Mouse (Mus musculus): Measurements from ENCODE around the gene Nr1i2. TPM values are rescaled to one million over a fixed set of nuclear protein-coding genes. Genes with fewer than 3 reads are reported as not detected.

Gene Nr1i2
- polyA plus RNA-seq, 1 experiment from 2014 or later, result 6.2 TPM

- Histone ChIP-seq H3K27me3 (replicated peaks) (no peaks in the 10 kb centered on the region), H3K9me3 (no peaks in the 10 kb centered on the region), H3K27ac (no peak overlapping the region), H3K36me3 (no peaks in the 10 kb centered on the region), H3K4me1 (0 out of 2 replicates have a peak, but pooled peaks cover 12% of the 10 kb centered on the region), H3K4me3 (replicated peaks) (no peak overlapping the region), H3K9ac (no peak overlapping the region), H3K4me2 (no peak overlapping the region)
- 66% methylated on average over 7 of the region's 7 CpGs for WGBS
- no peak for ATAC-seq (ENCODE audit: insufficient read depth, low FRiP score, low read depth)
Measured at GRCm38 (mm10) chr16:38285801-38286200, 8.8 kb downstream of the Nr1i2 start.

- peak overlapping the region; percentile 31; the same call in 1 of the 2 replicates for H3K27ac ChIP-seq
- no peak overlapping the region for H3K4me3 ChIP-seq (replicated peaks)
- H3K4me1 ChIP-seq, result 0 out of 2 replicates have a peak, but pooled peaks cover 7% of the 10 kb centered on the region
- H3K4me2 ChIP-seq, result no peak overlapping the region
- no peak for ATAC-seq (ENCODE audit: insufficient read depth, low FRiP score, low read depth)
- H3K9ac ChIP-seq, result no peak overlapping the region
- H3K27me3 ChIP-seq (replicated peaks), result no peaks in the 10 kb centered on the region
- H3K9me3 ChIP-seq, result no peaks in the 10 kb centered on the region
- H3K36me3 ChIP-seq, result no peaks in the 10 kb centered on the region
- WGBS, result 30% methylated on average over 3 of the region's 3 CpGs
Measured at GRCm38 (mm10) chr16:38283300-38283699, 11.3 kb downstream of the Nr1i2 start.

GRCm38 (mm10) chr16:38282559-38283160, 12.0 kb downstream of the Nr1i2 start:
- Histone ChIP-seq H3K4me1 (0 out of 2 replicates have a peak, but pooled peaks cover under 1% of the 10 kb centered on the region), H3K9me3 (no peaks in the 10 kb centered on the region), H3K27me3 (replicated peaks) (no peaks in the 10 kb centered on the region), H3K4me3 (replicated peaks) (no peak overlapping the region), H3K27ac (0 out of 2 replicates have a peak overlapping the region, but pooled peaks have one; percentile 10), H3K36me3 (no peaks in the 10 kb centered on the region), H3K9ac (no peak overlapping the region), H3K4me2 (no peak overlapping the region)
- ATAC-seq (ENCODE audit: insufficient read depth, low FRiP score, low read depth), result peak; percentile 76
- 73% methylated on average over 7 of the region's 7 CpGs for WGBS

- WGBS, result 63% methylated on average over 7 of the region's 7 CpGs
- H3K4me2 ChIP-seq, result no peak overlapping the region
- H3K4me1 ChIP-seq, result no peaks in the 10 kb centered on the region
- H3K36me3 ChIP-seq, result no peaks in the 10 kb centered on the region
- no peaks in the 10 kb centered on the region for H3K27me3 ChIP-seq (replicated peaks)
- no peak overlapping the region for H3K4me3 ChIP-seq (replicated peaks)
- H3K27ac ChIP-seq, result no peak overlapping the region
- ATAC-seq (ENCODE audit: insufficient read depth, low FRiP score, low read depth), result no peak
- H3K9me3 ChIP-seq, result no peaks in the 10 kb centered on the region
- no peak overlapping the region for H3K9ac ChIP-seq
Measured at GRCm38 (mm10) chr16:38280951-38281350, 13.7 kb downstream of the Nr1i2 start.

- H3K27ac ChIP-seq, result no peak overlapping the region
- H3K27me3 ChIP-seq (replicated peaks), result no peaks in the 10 kb centered on the region
- H3K4me3 ChIP-seq (replicated peaks), result no peak overlapping the region
- WGBS, result 90% methylated on average over 5 of the region's 5 CpGs
- no peak overlapping the region for H3K4me2 ChIP-seq
- no peaks in the 10 kb centered on the region for H3K9me3 ChIP-seq
- H3K36me3 ChIP-seq, result no peaks in the 10 kb centered on the region
- ATAC-seq (ENCODE audit: insufficient read depth, low FRiP score, low read depth), result no peak
- H3K9ac ChIP-seq, result no peak overlapping the region
- H3K4me1 ChIP-seq, result no peaks in the 10 kb centered on the region
Measured at GRCm38 (mm10) chr16:38279794-38280193, 14.8 kb downstream of the Nr1i2 start.

GRCm38 (mm10) chr16:38274737-38275136, 19.9 kb downstream of the Nr1i2 start:
- H3K4me3 ChIP-seq (replicated peaks), result no peak overlapping the region
- WGBS, result 70% methylated on average over 2 of the region's 2 CpGs
- ATAC-seq (ENCODE audit: insufficient read depth, low FRiP score, low read depth), result no peak
- no peaks in the 10 kb centered on the region for H3K9me3 ChIP-seq
- no peak overlapping the region for H3K9ac ChIP-seq
- H3K4me1 ChIP-seq, result no peaks in the 10 kb centered on the region
- no peak overlapping the region for H3K4me2 ChIP-seq
- no peak overlapping the region for H3K27ac ChIP-seq
- no peaks in the 10 kb centered on the region for H3K36me3 ChIP-seq
- no peaks in the 10 kb centered on the region for H3K27me3 ChIP-seq (replicated peaks)

GRCm38 (mm10) chr16:38272483-38272882, 22.1 kb downstream of the Nr1i2 start:
- Histone ChIP-seq H3K9ac (no peak overlapping the region), H3K4me2 (no peak overlapping the region), H3K4me3 (replicated peaks) (no peak overlapping the region), H3K27ac (no peak overlapping the region), H3K36me3 (no peaks in the 10 kb centered on the region), H3K27me3 (replicated peaks) (no peaks in the 10 kb centered on the region), H3K9me3 (no peaks in the 10 kb centered on the region), H3K4me1 (no peaks in the 10 kb centered on the region)
- no peak for ATAC-seq (ENCODE audit: insufficient read depth, low FRiP score, low read depth)
- WGBS, result 59% methylated on average over 5 of the region's 5 CpGs

- H3K27ac ChIP-seq, result no peak overlapping the region
- H3K4me2 ChIP-seq, result no peak overlapping the region
- H3K4me3 ChIP-seq (replicated peaks), result no peak overlapping the region
- no peaks in the 10 kb centered on the region for H3K4me1 ChIP-seq
- no peaks in the 10 kb centered on the region for H3K9me3 ChIP-seq
- no peaks in the 10 kb centered on the region for H3K36me3 ChIP-seq
- H3K9ac ChIP-seq, result no peak overlapping the region
- WGBS, result 46% methylated on average over 3 of the region's 3 CpGs
- H3K27me3 ChIP-seq (replicated peaks), result no peaks in the 10 kb centered on the region
- no peak for ATAC-seq (ENCODE audit: insufficient read depth, low FRiP score, low read depth)
Measured at GRCm38 (mm10) chr16:38271601-38272000, 23.0 kb downstream of the Nr1i2 start.

GRCm38 (mm10) chr16:38255927-38256326, 38.7 kb downstream of the Nr1i2 start:
- H3K9me3 ChIP-seq, result no peaks in the 10 kb centered on the region
- no peaks in the 10 kb centered on the region for H3K36me3 ChIP-seq
- H3K4me3 ChIP-seq (replicated peaks), result no peak overlapping the region
- H3K27me3 ChIP-seq (replicated peaks), result no peaks in the 10 kb centered on the region
- H3K9ac ChIP-seq, result no peak overlapping the region
- WGBS, result 89% methylated on average over 9 of the region's 9 CpGs
- no peaks in the 10 kb centered on the region for H3K4me1 ChIP-seq
- ATAC-seq (ENCODE audit: insufficient read depth, low FRiP score, low read depth), result no peak
- no peak overlapping the region for H3K27ac ChIP-seq
- no peak overlapping the region for H3K4me2 ChIP-seq

GRCm38 (mm10) chr16:38255107-38255506, 39.5 kb downstream of the Nr1i2 start:
- H3K4me2 ChIP-seq, result no peak overlapping the region
- no peaks in the 10 kb centered on the region for H3K27me3 ChIP-seq (replicated peaks)
- H3K4me3 ChIP-seq (replicated peaks), result no peak overlapping the region
- no peak for ATAC-seq (ENCODE audit: insufficient read depth, low FRiP score, low read depth)
- H3K27ac ChIP-seq, result no peak overlapping the region
- H3K4me1 ChIP-seq, result no peaks in the 10 kb centered on the region
- WGBS, result 71% methylated on average over 4 of the region's 4 CpGs
- H3K9me3 ChIP-seq, result no peaks in the 10 kb centered on the region
- no peaks in the 10 kb centered on the region for H3K36me3 ChIP-seq
- H3K9ac ChIP-seq, result no peak overlapping the region

- no peak for ATAC-seq (ENCODE audit: insufficient read depth, low FRiP score, low read depth)
- Histone ChIP-seq H3K4me1 (no peaks in the 10 kb centered on the region), H3K9ac (no peak overlapping the region), H3K36me3 (no peaks in the 10 kb centered on the region), H3K27ac (no peak overlapping the region), H3K9me3 (no peaks in the 10 kb centered on the region), H3K4me2 (no peak overlapping the region), H3K4me3 (replicated peaks) (no peak overlapping the region), H3K27me3 (replicated peaks) (no peaks in the 10 kb centered on the region)
- WGBS, result 83% methylated on average over 14 of the region's 14 CpGs
Measured at GRCm38 (mm10) chr16:38254001-38254400, 40.6 kb downstream of the Nr1i2 start.

GRCm38 (mm10) chr16:38250467-38250866, 44.2 kb downstream of the Nr1i2 start:
- H3K9ac ChIP-seq, result no peak overlapping the region
- H3K4me1 ChIP-seq, result 0 out of 2 replicates have a peak, but pooled peaks cover 3% of the 10 kb centered on the region
- no peaks in the 10 kb centered on the region for H3K9me3 ChIP-seq
- H3K27ac ChIP-seq, result no peak overlapping the region
- no peak for ATAC-seq (ENCODE audit: insufficient read depth, low FRiP score, low read depth)
- H3K4me2 ChIP-seq, result no peak overlapping the region
- no peak overlapping the region for H3K4me3 ChIP-seq (replicated peaks)
- H3K27me3 ChIP-seq (replicated peaks), result no peaks in the 10 kb centered on the region
- no peaks in the 10 kb centered on the region for H3K36me3 ChIP-seq
- WGBS, result 92% methylated on average over 6 of the region's 6 CpGs
